Mouse (Mus musculus): ENCODE data around the gene Baiap2.

The Baiap2 gene

DNA sequence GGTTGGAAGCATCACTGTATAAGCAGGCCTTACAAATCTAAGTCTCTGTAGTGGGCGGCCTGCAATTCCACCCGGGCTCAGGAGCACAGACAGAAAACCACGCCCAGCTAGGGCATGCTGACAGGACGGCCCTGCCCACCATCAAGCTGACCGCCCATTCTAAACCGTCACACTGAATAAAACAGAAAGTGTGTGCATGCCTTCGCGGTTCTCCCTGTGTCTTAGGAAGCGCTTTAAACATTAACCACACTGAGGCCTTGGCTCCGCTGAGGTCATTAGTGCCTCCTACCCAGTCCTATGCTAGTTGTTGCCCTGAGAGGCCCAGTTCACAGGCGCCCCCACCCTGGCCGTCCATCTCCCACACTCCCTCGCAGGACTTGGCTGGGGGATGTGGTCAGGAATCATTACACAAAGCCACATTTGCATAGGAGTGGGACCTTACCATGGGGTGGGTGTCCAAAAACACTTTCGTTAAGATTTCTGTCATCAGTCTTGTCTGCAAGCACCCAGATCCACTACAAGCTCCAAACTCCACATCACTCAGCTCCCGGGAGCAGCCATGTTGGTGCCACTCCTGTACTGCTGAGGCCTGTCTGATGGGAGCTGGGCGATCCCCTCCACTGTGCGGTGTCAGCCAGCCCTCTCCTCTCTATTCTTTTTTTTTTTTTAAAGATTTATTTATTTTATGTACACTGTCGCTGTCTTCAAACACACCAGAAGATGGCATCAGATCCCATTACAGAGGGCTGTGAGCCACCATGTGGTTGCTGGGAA is 85.9 kb downstream of the Baiap2 start:
- in situ Hi-C loops (cut with MboI; ENCODE audit: unreplicated experiment in 2 of 2), result loop anchor here in 1 of 2 experiments (5.0 to 10.0 kb wide), 3 partner anchors 44 to 276 kb away; no protein-coding TSS in a partner anchor

DNA sequence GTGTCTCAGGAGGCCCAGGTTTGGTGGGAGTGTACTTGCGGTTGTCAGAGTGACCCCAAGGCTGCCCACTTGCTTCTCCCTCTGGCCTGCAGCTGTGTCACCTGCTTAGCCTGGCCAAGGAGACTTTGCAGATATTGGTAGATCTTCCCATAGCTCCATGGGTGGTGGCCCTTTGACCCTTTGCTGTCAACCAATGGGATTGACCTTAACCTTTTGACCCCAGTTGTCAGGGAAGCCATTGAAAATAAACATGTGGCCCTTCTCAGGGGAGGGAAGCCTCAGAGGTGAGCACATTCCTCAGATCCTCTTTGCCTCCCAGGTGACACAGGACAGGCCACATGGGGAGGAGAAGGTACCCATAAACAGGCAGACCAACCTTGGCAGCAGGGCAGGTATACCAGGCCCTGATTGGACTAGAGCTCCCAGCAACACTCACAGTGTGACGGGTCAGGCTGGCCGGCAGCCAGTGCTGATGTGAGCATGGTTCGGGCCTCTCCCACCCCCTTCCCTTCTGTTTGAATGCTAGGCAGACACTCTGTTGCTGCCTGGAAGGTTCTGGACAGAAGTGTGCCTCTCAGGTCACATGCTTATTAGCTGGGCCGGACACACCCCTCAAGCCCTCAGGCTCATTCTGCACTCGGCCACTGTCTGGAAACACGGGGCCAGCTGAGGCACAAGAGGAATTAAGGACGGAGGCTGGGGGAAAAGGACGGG is 87.0 kb downstream of the Baiap2 start:
- in situ Hi-C loops (cut with MboI; ENCODE audit: unreplicated experiment in 2 of 2), result loop anchor here in 1 of 2 experiments (5.0 to 10.0 kb wide), 3 partner anchors 43 to 275 kb away; no protein-coding TSS in a partner anchor

DNA sequence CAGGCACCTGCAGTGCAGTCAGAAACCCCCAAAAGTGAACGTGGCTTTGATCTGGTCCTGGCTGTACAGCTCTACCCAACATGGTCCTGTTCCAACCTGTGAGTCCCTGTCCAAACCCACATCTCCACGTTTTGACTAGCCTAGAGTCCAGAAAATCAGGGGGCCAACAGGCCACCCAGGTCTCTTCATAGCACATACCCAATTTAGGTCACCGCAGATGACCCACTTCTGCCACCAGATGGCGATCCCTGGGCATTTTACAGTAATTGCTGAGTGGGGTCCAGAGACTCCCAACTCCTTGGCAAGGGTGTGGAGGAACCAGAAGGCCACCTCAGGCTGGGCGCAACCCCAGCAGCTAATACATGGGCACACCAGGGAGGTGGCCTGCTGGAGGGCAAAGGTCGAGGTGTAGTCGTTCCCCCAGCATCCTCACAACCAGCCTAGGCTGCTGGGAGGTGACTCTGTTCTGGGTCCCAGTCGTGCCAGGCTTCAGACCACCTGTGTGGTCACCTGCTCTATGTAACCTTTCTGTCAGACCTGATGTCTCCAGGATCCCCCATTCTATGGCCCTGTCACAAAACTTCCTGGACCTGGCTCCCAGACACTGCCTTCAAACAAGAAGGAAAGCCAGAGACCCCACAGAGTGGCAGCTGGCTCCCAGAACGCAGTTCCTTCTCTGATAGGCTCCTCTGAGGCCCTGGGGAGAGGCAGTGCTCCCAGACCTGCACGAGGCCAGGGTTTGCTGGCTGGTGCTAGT is 87.8 kb downstream of the Baiap2 start:
- in situ Hi-C loops (cut with MboI; ENCODE audit: unreplicated experiment in 2 of 2), result no loop called here

DNA sequence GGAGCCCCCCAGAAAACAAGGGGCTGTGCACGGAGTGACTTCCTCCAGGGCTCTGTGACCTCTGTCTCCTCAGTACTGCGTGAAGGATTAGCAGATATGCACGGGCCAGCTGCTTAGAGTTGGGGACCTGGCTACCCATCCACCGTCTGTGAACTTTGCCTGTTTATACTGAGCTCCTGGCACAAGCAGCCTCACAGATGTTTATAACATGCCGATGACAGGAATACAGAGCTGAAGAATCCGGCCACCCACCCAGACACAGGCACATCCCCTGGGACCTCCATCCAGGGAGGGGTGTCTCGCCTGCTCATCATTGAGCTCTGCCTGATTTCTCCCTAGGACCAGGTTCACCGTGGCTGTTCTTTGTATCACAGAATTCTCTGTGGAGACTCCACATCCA is 89.5 kb downstream of the Baiap2 start:
- in situ Hi-C loops (cut with MboI; ENCODE audit: unreplicated experiment in 2 of 2), result no loop called here

DNA sequence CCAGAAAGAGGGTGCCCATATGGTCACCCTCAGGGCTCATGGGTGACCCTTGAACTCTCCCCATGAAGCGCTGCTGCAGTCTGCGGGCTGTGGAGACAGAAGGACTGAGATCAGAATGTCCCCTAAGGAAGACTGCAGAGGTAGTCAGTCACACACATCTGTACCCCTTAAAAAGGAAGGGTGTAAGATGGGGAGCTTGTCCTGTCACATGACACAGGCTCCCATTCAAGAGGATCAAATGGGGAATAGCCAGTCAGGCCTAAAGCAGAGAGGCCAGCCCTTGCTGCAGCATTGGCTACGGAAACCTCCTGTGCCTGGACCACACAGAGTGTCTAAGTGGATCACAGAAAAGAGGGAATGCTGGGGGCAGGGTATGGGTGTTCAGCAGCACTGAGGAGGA is 90.9 kb downstream of the Baiap2 start:
- in situ Hi-C loops (cut with MboI; ENCODE audit: unreplicated experiment in 2 of 2), result no loop called here

DNA sequence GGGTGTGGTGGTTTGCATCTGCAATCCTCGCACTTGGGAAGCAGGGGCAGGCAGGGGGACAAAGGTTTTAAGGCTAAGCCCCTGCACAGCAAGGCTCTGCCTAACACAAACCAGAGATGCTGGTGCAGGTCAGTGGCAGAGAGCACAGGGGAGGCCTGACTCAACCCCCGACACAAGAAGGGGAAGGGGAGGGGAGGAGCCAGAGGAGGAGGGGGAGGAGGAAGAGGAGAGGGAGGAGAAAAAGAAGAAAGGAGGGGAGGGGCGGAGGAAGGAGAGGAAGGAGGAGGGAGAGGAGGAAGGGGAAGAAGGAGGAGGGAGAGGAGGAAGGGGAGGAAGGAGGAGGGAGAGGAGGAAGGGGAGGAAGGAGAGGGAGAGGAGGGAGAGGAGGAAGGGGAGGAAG is 91.7 kb downstream of the Baiap2 start:
- in situ Hi-C loops (cut with MboI; ENCODE audit: unreplicated experiment in 2 of 2), result no loop called here

DNA sequence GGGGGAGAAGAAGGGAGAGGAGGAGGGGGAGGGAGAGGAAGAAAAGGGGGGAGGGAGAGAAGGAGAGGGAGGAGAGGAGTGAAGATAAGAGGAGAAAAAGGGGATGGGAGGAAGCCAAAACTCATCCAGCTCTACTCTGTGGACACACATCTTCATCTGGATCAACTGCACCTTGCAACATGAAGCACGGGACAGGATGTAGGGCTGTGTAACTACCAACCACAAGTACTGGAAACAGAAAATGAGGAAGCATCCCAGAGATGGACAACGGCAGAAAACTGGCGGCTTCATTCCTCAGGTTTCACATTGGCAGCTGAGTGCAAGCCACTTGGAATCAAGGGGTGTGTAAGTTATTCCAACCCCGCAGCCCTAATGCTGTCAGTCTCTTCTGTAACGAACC is 92.2 kb downstream of the Baiap2 start:
- in situ Hi-C loops (cut with MboI; ENCODE audit: unreplicated experiment in 2 of 2), result no loop called here

DNA sequence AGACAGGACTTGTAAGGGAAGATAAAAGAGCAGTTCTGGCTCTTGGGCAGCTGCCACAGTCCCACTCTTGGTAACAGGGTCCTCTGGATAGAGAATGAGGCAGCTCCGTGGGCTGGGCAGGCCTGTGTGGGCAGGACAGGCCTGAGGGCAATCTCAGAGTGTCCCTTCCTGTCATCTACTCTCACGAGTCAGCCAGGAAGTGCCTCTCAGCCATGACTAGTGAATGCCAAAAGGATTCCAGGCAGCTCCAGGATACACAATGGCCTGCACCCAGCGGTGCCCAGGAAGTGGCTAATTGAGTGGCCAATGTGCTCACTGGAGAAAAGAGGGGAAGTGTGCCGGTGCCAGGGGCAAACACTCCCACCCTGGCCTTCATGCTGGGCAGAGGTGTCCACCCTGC is 97.0 kb downstream of the Baiap2 start:
- in situ Hi-C loops (cut with MboI; ENCODE audit: unreplicated experiment in 2 of 2), result no loop called here

DNA sequence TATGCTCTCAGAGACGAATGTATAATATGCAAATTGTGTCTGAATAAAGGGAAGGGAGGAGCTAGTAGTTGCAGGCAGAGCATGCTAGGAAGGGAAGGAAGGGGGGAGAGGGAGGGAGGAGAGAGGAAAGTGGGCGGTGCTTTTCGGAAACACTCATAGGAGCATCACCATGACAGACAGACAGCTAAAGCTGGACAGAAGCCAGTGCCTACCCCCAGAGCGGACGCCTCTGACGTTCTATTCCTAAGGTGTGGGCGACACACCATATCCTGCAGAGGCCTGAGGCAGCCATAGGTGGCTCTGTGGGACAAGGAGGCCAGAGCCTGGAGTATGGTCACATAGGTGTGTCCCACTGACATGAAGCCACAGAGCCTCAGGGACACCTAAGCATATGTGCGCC is 97.9 kb downstream of the Baiap2 start:
- in situ Hi-C loops (cut with MboI; ENCODE audit: unreplicated experiment in 2 of 2), result no loop called here

DNA sequence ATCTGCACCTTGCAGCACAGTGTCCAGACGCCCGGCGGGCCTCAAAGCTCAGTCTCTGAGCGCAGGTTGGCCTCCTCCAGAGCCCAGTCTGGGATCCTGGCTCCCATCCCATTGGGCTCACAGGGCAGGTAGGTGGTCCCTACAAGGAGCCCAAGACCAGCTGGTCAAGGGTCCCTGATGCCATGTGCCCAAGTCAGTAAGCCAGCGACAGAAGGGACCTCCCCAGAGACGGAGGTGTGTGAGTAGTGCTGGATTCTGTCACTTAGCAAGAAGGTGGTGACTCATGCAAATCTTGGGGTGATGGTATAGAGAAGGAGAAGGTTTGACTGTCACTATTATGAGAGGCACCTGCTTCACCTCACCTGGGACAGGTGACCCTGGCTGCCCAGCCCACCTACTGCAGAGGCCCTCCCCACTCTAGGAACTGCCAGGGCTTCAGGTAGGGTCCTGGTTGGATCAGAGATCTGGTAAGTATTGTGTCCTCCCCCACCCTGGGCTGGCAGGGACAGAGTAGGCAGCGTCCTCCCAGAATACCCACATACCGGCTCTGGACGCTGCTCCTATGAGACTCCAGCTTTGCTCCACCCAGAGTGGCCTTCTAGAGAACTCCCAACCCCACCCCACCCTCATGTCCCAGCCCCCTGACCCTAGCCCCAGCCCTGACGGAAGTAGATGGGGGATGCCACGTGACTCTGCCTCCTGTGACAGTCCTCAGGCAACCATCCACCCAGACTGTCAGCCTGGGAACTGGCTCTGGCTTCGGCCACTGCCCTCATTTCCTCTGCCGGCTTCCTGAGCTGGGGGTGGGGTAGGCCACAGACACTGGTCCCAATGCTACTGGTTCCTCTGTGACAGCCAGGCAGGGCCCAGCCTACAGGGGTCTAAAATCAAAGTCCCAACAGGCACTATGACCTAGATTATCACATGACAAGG is 98.9 kb downstream of the Baiap2 start:
- in situ Hi-C loops (cut with MboI; ENCODE audit: unreplicated experiment in 2 of 2), result no loop called here

DNA sequence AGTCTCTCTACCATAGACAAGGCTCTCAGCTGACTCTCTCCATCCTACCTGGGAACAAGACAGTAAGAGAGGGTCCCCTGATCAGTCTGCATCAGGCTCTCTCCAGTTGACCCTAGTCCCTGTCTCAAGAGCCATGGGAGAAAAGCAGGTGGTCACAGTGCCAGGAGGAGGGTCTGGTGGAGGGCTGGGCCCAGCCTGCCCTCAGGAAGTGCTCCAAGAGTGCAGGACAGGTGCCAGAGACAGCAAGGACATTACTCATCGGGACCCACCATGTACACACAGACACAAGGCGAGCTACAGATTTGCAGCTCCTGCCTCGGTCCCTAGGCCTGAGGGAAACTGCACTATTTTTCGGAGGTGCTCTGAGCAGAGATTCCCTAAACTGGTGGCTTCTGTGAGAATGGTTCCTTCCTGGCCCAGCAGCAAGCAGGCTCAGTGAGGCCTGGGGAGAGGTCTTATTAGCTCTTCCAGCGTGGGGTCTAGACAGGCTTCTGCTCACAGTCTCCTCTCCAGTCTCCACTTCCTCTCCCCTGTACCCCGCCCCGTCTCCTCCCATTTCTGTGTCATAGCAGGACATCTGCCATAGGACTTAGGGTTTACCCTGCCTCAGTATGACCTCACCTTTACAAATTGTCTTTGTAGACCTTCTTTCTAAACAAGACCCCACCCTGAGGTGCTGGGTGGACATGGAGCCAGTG is 99.7 kb downstream of the Baiap2 start:
- in situ Hi-C loops (cut with MboI; ENCODE audit: unreplicated experiment in 2 of 2), result no loop called here

DNA sequence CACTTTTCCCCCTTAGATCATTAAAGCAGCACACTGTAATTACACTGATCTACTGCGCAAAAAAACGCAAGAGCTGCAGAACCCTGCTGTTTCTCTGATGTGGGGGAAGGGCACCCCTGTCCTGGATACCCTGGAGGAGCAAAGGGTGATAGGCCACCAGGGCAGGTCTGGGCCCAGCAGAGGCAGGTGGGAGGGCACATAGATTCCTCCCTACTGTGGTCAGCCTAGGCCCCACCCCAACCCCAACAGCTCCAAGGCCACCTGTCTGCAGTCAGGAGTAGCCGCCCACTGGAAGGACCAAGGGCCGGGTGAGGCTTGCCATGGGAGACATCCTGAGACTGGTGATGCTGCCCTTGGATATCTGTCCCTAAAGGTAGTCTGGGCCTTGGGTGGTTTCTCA is 102.8 kb downstream of the Baiap2 start:
- in situ Hi-C loops (cut with MboI; ENCODE audit: unreplicated experiment in 2 of 2), result no loop called here

DNA sequence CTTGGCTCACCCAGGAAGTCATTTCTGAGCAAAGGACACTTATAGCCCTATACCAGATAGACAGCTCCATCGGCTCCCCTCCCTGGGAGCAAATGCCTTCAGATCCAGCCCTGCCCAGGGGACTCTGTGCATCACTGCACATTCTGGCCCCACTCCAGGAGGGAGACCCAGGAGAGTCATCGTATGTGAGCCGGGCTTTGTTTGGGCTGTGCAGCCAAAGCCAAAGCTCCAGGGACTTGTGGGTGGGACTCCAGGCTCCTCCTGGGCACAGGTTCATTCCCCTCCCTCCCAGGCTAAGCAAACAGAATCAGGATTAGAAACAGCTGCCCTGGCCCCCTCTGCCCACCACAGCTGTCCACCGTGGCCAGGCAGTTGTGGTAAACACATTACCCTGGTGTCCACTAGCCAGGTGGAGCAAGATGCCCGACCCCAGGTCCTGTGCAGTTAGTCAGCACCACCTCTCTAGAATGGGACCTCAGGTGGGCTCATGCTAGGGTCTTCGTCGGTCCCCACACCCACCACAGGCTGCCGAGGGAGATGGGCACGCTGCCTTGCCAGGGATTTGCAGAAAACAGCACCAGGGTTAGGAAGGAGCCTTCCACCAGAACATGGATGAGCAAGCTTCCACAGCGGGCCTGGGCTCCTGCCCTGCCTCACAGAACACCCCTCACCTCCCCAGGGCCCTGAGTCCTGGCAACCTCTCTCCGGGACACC is 103.4 kb downstream of the Baiap2 start:
- in situ Hi-C loops (cut with MboI; ENCODE audit: unreplicated experiment in 2 of 2), result no loop called here

DNA sequence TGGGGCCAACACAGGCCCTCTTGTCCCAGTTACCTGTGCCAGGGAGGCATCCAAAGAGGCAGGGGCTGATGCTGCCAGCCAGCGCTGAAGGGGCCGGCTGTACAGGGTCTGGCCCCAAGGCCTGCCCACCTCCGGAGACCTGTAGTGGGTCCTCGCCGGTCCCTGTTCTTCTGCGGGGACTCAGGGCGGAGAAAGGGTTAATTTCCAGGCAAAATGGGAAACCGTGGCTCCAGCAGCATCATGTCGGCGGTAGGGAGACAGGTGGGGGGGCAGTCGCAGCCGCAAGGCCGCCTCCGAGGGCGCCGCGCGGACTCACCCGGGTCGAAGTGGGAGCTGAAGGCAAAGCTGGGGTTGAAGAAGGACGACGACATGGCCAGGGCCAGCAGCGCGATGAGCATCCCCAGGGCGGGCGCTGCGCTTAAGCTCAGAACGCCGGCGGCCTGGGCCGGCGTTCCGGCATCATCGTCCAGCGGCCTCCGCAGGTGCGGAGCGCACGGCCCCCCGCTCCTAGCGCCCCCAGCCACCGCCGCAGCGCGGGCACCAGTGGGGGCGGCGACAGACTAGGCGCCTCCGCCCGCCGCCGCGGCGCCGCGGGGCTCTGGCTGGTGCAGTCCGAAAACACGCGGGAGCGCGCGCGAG is 104.1 kb downstream of the Baiap2 start, which contains the start of gene Aatk:
Gene Aatk (minus strand): TSS at position 615 of the 639 bp plus-strand sequence.
- in situ Hi-C loops (cut with MboI; ENCODE audit: unreplicated experiment in 2 of 2), result no loop called here

DNA sequence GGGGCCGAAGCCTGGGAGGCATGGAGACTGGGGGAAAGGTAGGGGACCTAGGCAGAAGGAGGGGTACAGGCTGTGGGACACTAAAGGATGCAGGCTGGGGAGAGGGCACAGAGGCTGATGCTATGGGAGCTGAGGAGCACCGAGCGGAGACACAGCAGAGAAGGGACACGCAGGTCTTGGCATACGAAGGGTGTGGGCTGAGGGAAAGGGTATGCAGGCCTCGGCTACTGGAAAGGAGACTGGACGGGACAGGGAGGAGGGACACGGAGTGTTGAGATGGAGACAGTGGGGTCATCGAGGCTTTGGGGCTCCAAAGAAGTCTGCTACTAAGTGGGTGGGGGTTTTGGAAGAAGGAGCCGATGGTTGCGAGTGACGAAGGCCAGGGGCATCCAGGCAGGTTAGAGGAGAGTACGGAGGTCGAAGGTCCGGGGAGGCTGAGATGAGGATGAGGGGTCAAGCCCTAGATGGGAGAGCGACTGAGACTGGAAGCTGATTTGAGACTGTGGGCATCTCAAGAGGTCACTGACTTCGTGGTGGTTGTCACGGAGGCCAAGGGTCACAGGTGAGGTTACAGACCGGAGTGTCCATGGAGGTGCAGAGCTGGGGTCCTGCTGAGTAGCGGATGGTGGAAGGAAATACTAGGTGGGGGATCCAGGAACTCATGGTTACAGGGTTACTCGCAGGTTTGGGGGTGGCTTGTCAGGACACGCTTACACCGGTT is 105.1 kb downstream of the Baiap2 start:
- in situ Hi-C loops (cut with MboI; ENCODE audit: unreplicated experiment in 2 of 2), result no loop called here

DNA sequence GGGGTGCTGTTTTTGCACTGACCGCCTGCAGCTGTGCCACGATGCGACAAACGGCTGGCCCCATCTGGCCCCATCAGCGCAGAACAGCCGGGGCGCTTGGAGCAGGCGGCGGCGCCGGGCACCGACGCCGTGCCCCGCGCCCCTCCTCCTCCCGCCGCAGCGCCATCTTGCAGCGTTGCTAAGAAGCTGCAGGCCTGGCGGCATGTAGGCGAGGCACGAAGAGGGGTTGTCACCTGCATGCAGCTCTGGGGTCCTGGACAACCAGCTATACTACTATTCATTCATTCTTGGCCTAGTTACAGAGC is 105.6 kb downstream of the Baiap2 start:
- in situ Hi-C loops (cut with MboI; ENCODE audit: unreplicated experiment in 2 of 2), result no loop called here

DNA sequence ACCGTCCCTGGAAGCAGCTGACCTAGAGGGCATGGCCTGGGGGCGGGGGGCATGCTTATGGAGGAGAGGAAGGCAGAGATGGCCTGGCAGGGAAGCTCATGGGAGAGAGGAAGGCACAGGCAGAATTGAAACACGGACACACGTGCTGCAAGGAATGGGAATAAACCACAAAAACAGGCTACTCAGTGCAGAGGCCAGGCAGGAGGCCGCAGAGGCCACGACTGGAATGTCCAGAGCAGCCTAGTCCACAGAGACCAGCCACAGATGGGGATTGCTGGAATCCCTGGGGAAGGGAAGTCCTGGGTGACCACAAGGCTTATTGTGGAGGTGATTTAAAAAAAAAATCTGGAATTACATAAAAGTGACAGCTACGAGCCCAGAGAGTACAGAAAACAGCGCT is 106.5 kb downstream of the Baiap2 start:
- in situ Hi-C loops (cut with MboI; ENCODE audit: unreplicated experiment in 2 of 2), result no loop called here

Data from v-Abl transformed pro-B cells (cell line).